Comparison of ENCODE assay signal across 8 mouse cellular contexts in the genomic region with DNA sequence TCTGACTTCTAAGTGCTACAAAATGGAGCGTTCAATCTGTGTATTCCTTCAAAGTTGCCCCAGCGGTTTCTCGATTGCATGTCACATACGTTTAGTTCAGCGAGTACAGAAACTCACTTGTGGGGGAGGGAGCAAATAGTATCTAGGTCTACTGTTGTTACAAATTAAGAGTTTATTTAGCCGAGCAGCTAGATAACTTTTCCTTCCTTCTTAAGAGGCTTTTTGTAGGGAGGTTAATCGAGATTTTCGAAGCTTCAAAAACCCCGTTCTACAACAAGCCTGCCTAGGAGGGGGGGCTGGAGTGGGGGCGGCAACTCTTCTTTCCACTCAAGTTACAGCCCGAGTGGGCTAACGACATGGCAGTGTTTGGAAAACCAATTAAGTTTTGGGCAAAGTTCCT. TPM values are rescaled to one million over a fixed set of nuclear protein-coding genes. Genes with fewer than 3 reads are reported as not detected.
DNase-seq lines count a peak whose midpoint lies in the region; ATAC-seq and TF ChIP-seq lines count a peak whose summit lies in the region.

No protein-coding gene starts in this region.

- no peaks in the 10 kb centered on the region for H3K27me3 ChIP-seq in ES-Bruce4 (ENCODE audit: control insufficient read depth, insufficient read depth, low read length, poor library complexity, severe bottlenecking)
- no peaks in the 10 kb centered on the region for H3K27me3 ChIP-seq in heart, embryonic 16.5 days (ENCODE audit: control insufficient read depth, insufficient read depth, low read length)
- H3K27me3 ChIP-seq in liver, embryonic 14.5 days (ENCODE audit: control insufficient read depth, insufficient read depth, low read length), result peaks cover 55% of the 10 kb centered on the region

- no peak for TF ChIP-seq POLR2A in ES-Bruce4 (IDR thresholded peaks at IDR 0.05; ENCODE audit: insufficient read depth, low read length)

- peak; percentile 3 for DNase-seq in cerebellum, adult 9-10 months
- DNase-seq in cerebellum, adult 9-11 months, result no peak
- no peak for DNase-seq in liver, embryonic 14.5 days (ENCODE audit: low read depth in 3 of 3, low spot score in 3 of 3)
- peak; percentile 17 for DNase-seq in testis, postnatal 14 days (ENCODE audit: low spot score)
- DNase-seq in natural killer cell, adult 2 months (ENCODE audit: low spot score in 2 of 2), result no peak

- H3K27ac ChIP-seq in ES-Bruce4 (ENCODE audit: insufficient read depth, low read length), result peak overlapping the region; percentile 27; the same call in 1 of the 2 replicates
- peak overlapping the region; percentile 97 for H3K27ac ChIP-seq in heart, embryonic 16.5 days (ENCODE audit: low read length)
- H3K27ac ChIP-seq in liver, embryonic 14.5 days, result no peak overlapping the region

- peak overlapping the region; percentile 93 for H3K4me2 ChIP-seq in heart, embryonic 16.5 days (ENCODE audit: low read depth, low read length)
- H3K4me2 ChIP-seq in liver, embryonic 14.5 days (ENCODE audit: low read depth), result peak overlapping the region; percentile 49

- H3K4me3 ChIP-seq in ES-Bruce4 (ENCODE audit: low read depth, low read length), result peak overlapping the region; percentile 85
- peak overlapping the region; percentile 90 for H3K4me3 ChIP-seq in heart, embryonic 16.5 days (ENCODE audit: low read length)
- peak overlapping the region; percentile 42 to 56 for H3K4me3 ChIP-seq in liver, embryonic 14.5 days (ENCODE audit: insufficient read depth in 1 of 2, low read depth in 2 of 2, low read length in 2 of 2)

- H3K36me3 ChIP-seq in ES-Bruce4 (ENCODE audit: control insufficient read depth, insufficient read depth, low read length, poor library complexity, severe bottlenecking), result peaks cover 26% of the 10 kb centered on the region
- H3K36me3 ChIP-seq in heart, embryonic 16.5 days (ENCODE audit: control insufficient read depth, insufficient read depth), result peaks cover 18% of the 10 kb centered on the region
- no peaks in the 10 kb centered on the region for H3K36me3 ChIP-seq in liver, embryonic 14.5 days (replicated peaks; ENCODE audit: control insufficient read depth, insufficient read depth, low read depth)

- 2% methylated on average over 12 of the region's 12 CpGs for WGBS in heart, embryonic 16.5 days
- 9% methylated on average over 12 of the region's 12 CpGs for WGBS in liver, embryonic 14.5 days (ENCODE audit: insufficient replicate concordance)

- H3K4me1 ChIP-seq in ES-Bruce4 (ENCODE audit: control insufficient read depth, insufficient read depth, low read length), result no peaks in the 10 kb centered on the region
- H3K4me1 ChIP-seq in heart, embryonic 16.5 days (ENCODE audit: control insufficient read depth, insufficient read depth, low read length), result peaks cover 16% of the 10 kb centered on the region
- no peaks in the 10 kb centered on the region for H3K4me1 ChIP-seq in liver, embryonic 14.5 days (replicated peaks; ENCODE audit: control insufficient read depth in 2 of 2, insufficient read depth in 2 of 2, low read length in 1 of 2)

- TF ChIP-seq CTCF in ES-Bruce4 (IDR thresholded peaks at IDR 0.05; ENCODE audit: low read depth, low read length), result no peak
- TF ChIP-seq CTCF in liver, embryonic 14.5 days (IDR thresholded peaks at IDR 0.05; ENCODE audit: low read depth), result no peak

- H3K9ac ChIP-seq in ES-Bruce4 (ENCODE audit: low read depth, poor library complexity, severe bottlenecking), result peak overlapping the region; percentile 96
- H3K9ac ChIP-seq in heart, embryonic 16.5 days (ENCODE audit: low read length), result peak overlapping the region; percentile 89
- H3K9ac ChIP-seq in liver, embryonic 14.5 days (replicated peaks), result no peak overlapping the region; the same call in 1 of the 2 replicates

- no peaks in the 10 kb centered on the region for H3K9me3 ChIP-seq in ES-Bruce4 (replicated peaks; ENCODE audit: control insufficient read depth, insufficient read depth, low read length, poor library complexity, severe bottlenecking)
- no peaks in the 10 kb centered on the region for H3K9me3 ChIP-seq in heart, embryonic 16.5 days (replicated peaks; ENCODE audit: control insufficient read depth, low read length)
- no peaks in the 10 kb centered on the region for H3K9me3 ChIP-seq in liver, embryonic 14.5 days (ENCODE audit: control insufficient read depth, low read length)

- ATAC-seq in heart, embryonic 16.5 days (replicated peaks; ENCODE audit: extremely low read depth, insufficient read depth, low FRiP score), result no peak
- ATAC-seq in liver, embryonic 14.5 days (ENCODE audit: insufficient read depth), result no peak
- no peak for ATAC-seq in CD4-positive, CD25-positive, alpha-beta regulatory T cell, adult 4 months

- no peak for TF ChIP-seq EP300 in ES-Bruce4 (IDR thresholded peaks at IDR 0.05; ENCODE audit: insufficient read depth, low read depth, low read length)
- TF ChIP-seq EP300 in liver, embryonic 14.5 days (IDR thresholded peaks at IDR 0.05; ENCODE audit: low read depth), result no peak

RNA-seq across cellular contexts. Expression of gene Yap1, which starts 1.6 kb away (rescaled TPM):
- polyA plus RNA-seq in ES-Bruce4 (2011; ENCODE audit: insufficient read depth, insufficient read length, low read depth, missing spikeins), result 131 and 135 TPM in 2 replicates
- polyA plus RNA-seq in heart, embryonic 16.5 days (2015; fragmentation: Nextera tagmentation; extraction: Ambion mirVana), result 21.6 and 21.8 TPM in 2 replicates
- polyA plus RNA-seq in liver, embryonic 14.5 days (2012; rRNA removed), result 3.4 and 4.1 TPM in 2 replicates
- polyA plus RNA-seq in liver, embryonic 14.5 days (2014; fragmentation: Nextera tagmentation; extraction: Ambion mirVana), result 2.6 and 2.9 TPM in 2 replicates
- not detected for polyA plus RNA-seq in CD4-positive, CD25-positive, alpha-beta regulatory T cell, adult 4 months (2017; shearing (Covaris generic))

RNA-seq across cellular contexts. Expression of gene Cfap300, which starts 39.8 kb away (rescaled TPM):
- 9.6 and 12.8 TPM in 2 replicates for polyA plus RNA-seq in ES-Bruce4 (2011; ENCODE audit: insufficient read depth, insufficient read length, low read depth, missing spikeins)
- 5.5 and 6.0 TPM in 2 replicates for polyA plus RNA-seq in heart, embryonic 16.5 days (2015; fragmentation: Nextera tagmentation; extraction: Ambion mirVana)
- 0.25 and 0.51 TPM in 2 replicates for polyA plus RNA-seq in liver, embryonic 14.5 days (2012; rRNA removed)
- 0.64 and 1.3 TPM in 2 replicates for polyA plus RNA-seq in liver, embryonic 14.5 days (2014; fragmentation: Nextera tagmentation; extraction: Ambion mirVana)
- under 1 TPM in 1 of 2 experiments, not detected in 1; 0.54 TPM for polyA plus RNA-seq in CD4-positive, CD25-positive, alpha-beta regulatory T cell, adult 4 months (2017; shearing (Covaris generic))

Comparison
In these comparisons a context has a peak if more than half of its experiments do, and no peak if none do; other contexts are left out.
1. DNase-seq: peak in cerebellum, adult 9-10 months (single experiment) and testis, postnatal 14 days (single experiment); none in cerebellum, adult 9-11 months (single experiment), liver, embryonic 14.5 days (0 of 3) and natural killer cell, adult 2 months (0 of 2).
2. Peak in every context shown above with its lines, with median percentiles within 50 percentile points of each other: H3K4me3 ChIP-seq.